Mouse (Mus musculus): ENCODE measurements around the gene Cnr2. TPM values are rescaled to one million over a fixed set of nuclear protein-coding genes. Genes with fewer than 3 reads are reported as not detected.
"Not testable (repeated sequence)": the region's sequence is repeated elsewhere in the genome, so short reads cannot be mapped to it uniquely, and the experiment has no call there.

The Cnr2 gene
- total RNA-seq, 2 experiments from 2014 or later = 0.09 TPM; not detected in 1

- intact Hi-C loops (cut with DNase I) = no loop called here
- DNase-seq (ENCODE audit: low spot score in 2 of 2) = no peak
These were observed 29.2 kb downstream of the Cnr2 start for GRCm38 (mm10) chr4:135924418-135924817.

- no peak for DNase-seq (ENCODE audit: low spot score in 2 of 2)
- intact Hi-C loops (cut with DNase I) = no loop called here
These were observed 30.1 kb downstream of the Cnr2 start for GRCm38 (mm10) chr4:135925341-135925740.

- intact Hi-C loops (cut with DNase I) = no loop called here
- no peak for DNase-seq (ENCODE audit: low spot score in 2 of 2)
These were observed 31.1 kb downstream of the Cnr2 start for GRCm38 (mm10) chr4:135926195-135926808.

GRCm38 (mm10) chr4:135926861-135927260 is 31.7 kb downstream of the Cnr2 start:
- no peak for DNase-seq (ENCODE audit: low spot score in 2 of 2)
- intact Hi-C loops (cut with DNase I) = no loop called here

- intact Hi-C loops (cut with DNase I) = no loop called here
- no peak for DNase-seq (ENCODE audit: low spot score in 2 of 2)
These were observed 33.2 kb downstream of the Cnr2 start for GRCm38 (mm10) chr4:135928376-135928775.

GRCm38 (mm10) chr4:135929405-135929804 is 34.2 kb downstream of the Cnr2 start:
- intact Hi-C loops (cut with DNase I) = no loop called here
- DNase-seq (ENCODE audit: low spot score in 2 of 2) = no peak

- intact Hi-C loops (cut with DNase I) = no loop called here
- no peak for DNase-seq (ENCODE audit: low spot score in 2 of 2)
These were observed 34.6 kb downstream of the Cnr2 start for GRCm38 (mm10) chr4:135929828-135930227.

- intact Hi-C loops (cut with DNase I) = no loop called here
These were observed 35.0 kb downstream of the Cnr2 start for GRCm38 (mm10) chr4:135930239-135930638.

GRCm38 (mm10) chr4:135931832-135932231 is 36.6 kb downstream of the Cnr2 start:
- DNase-seq (ENCODE audit: low spot score in 2 of 2) = no peak
- intact Hi-C loops (cut with DNase I) = no loop called here

More at GRCm38 (mm10) chr4:135930239-135930638, 35.0 kb downstream of the Cnr2 start:
- DNase-seq (ENCODE audit: low spot score in 2 of 2) = no peak

- intact Hi-C loops (cut with DNase I) = no loop called here
- no peak for DNase-seq (ENCODE audit: low spot score in 2 of 2)
These were observed 39.7 kb downstream of the Cnr2 start for GRCm38 (mm10) chr4:135934708-135935500.

- DNase-seq (ENCODE audit: low spot score in 2 of 2) = no peak
- intact Hi-C loops (cut with DNase I) = no loop called here
These were observed 40.3 kb downstream of the Cnr2 start for GRCm38 (mm10) chr4:135935502-135935901.

GRCm38 (mm10) chr4:135938858-135939257 is 43.7 kb downstream of the Cnr2 start:
- no peak for DNase-seq (ENCODE audit: low spot score in 2 of 2)
- intact Hi-C loops (cut with DNase I) = no loop called here

- intact Hi-C loops (cut with DNase I); DNase-seq (ENCODE audit: low spot score in 2 of 2): not testable (repeated sequence)
These were observed 45.8 kb downstream of the Cnr2 start for GRCm38 (mm10) chr4:135941026-135941425.

- no peak for DNase-seq (ENCODE audit: low spot score in 2 of 2)
- intact Hi-C loops (cut with DNase I) = no loop called here
These were observed 47.0 kb downstream of the Cnr2 start for GRCm38 (mm10) chr4:135942193-135942592.

GRCm38 (mm10) chr4:135943389-135943788 is 48.2 kb downstream of the Cnr2 start:
- intact Hi-C loops (cut with DNase I) = no loop called here

GRCm38 (mm10) chr4:135945706-135946105 is 50.5 kb downstream of the Cnr2 start:
- intact Hi-C loops (cut with DNase I) = no loop called here
- no peak for DNase-seq (ENCODE audit: low spot score in 2 of 2)

More at GRCm38 (mm10) chr4:135943389-135943788, 48.2 kb downstream of the Cnr2 start:
- no peak for DNase-seq (ENCODE audit: low spot score in 2 of 2)

- intact Hi-C loops (cut with DNase I) = no loop called here
- peak; percentile 94 to 97 for DNase-seq (ENCODE audit: low spot score in 2 of 2)
These were observed 51.1 kb downstream of the Cnr2 start, which contains the start of gene Hmgcl for GRCm38 (mm10) chr4:135946278-135946658. Gene Hmgcl (plus strand): TSS chr4:135946448.

- DNase-seq (ENCODE audit: low spot score in 2 of 2) = no peak
- intact Hi-C loops (cut with DNase I) = no loop called here
These were observed 51.6 kb downstream of the Cnr2 start for GRCm38 (mm10) chr4:135946659-135947301.

- intact Hi-C loops (cut with DNase I) = no loop called here
- no peak for DNase-seq (ENCODE audit: low spot score in 2 of 2)
These were observed 52.9 kb downstream of the Cnr2 start for GRCm38 (mm10) chr4:135948142-135948541.

GRCm38 (mm10) chr4:135949475-135949874 is 54.3 kb downstream of the Cnr2 start:
- DNase-seq (ENCODE audit: low spot score in 2 of 2) = no peak
- intact Hi-C loops (cut with DNase I) = no loop called here

All from left cerebral cortex, postnatal 14 days (tissue).